In genomic region chr1:86490697-86491096, GRCm38 (mm10) we compare ENCODE assay signal across 12 mouse cellular contexts. TPM values are rescaled to one million over a fixed set of nuclear protein-coding genes. Genes with fewer than 3 reads are reported as not detected.
A peak's percentile ranks its signal among the peaks of the same experiment; 100 is the strongest.
DNase-seq lines count a peak whose midpoint lies in the region; ATAC-seq and TF ChIP-seq lines count a peak whose summit lies in the region.
"Had no signal": no experiment of that assay in that cellular context is flagged by ENCODE, and none has a peak within 500 bp of the region (broad histone marks: within the 10 kb centered on the region; RNA-seq: fewer than 3 reads in every experiment).

No protein-coding gene starts in this region.

- no peak for ATAC-seq in heart, postnatal 0 days (ENCODE audit: insufficient read depth, low read depth)
- ATAC-seq in inflammation-experienced regulatory T-cells, adult 6 months, result no peak
- ATAC-seq: forebrain, embryonic 13.5 days; midbrain, embryonic 16.5 days had no signal

- no peak overlapping the region for H3K4me2 ChIP-seq in heart, postnatal 0 days (ENCODE audit: low read depth, low read length)
- H3K4me2 ChIP-seq: forebrain, embryonic 13.5 days had no signal

- H3K4me3 ChIP-seq in heart, postnatal 0 days (ENCODE audit: low read depth, low read length), result no peak overlapping the region
- H3K4me3 ChIP-seq: forebrain, embryonic 13.5 days had no signal

- no peak for DNase-seq in heart, postnatal 0 days (ENCODE audit: low spot score)
- DNase-seq in heart, adult 8-10 months (ENCODE audit: low spot score), result no peak
- peak; percentile 50 for DNase-seq in thymus, postnatal 14 days
- DNase-seq in thymus, adult 18-20 months, result no peak
- DNase-seq in kidney, postnatal 36 days, result peak; percentile 87 to 88
- no peak for DNase-seq in embryo, embryonic 11 days
- DNase-seq in c-Kit-positive CD71-positive TER-119-positive erythroid progenitor cells, embryonic 14.5 days (ENCODE audit: low spot score), result no peak
- DNase-seq: cerebellum, postnatal 25 days had no signal

- no peak overlapping the region for H3K9ac ChIP-seq in heart, postnatal 0 days (replicated peaks; ENCODE audit: low read depth, low read length)
- H3K9ac ChIP-seq: forebrain, embryonic 13.5 days had no signal

- no peaks in the 10 kb centered on the region for H3K27me3 ChIP-seq in heart, postnatal 0 days (ENCODE audit: control insufficient read depth, insufficient read depth, low read length)
- H3K27me3 ChIP-seq: CH12.LX; forebrain, embryonic 13.5 days had no signal

- H3K9me3 ChIP-seq in heart, postnatal 0 days (replicated peaks; ENCODE audit: control insufficient read depth, low read length), result no peaks in the 10 kb centered on the region
- H3K9me3 ChIP-seq: forebrain, embryonic 13.5 days had no signal

- H3K27ac ChIP-seq in heart, postnatal 0 days (ENCODE audit: low read depth), result peak overlapping the region; percentile 76

- no peak for TF ChIP-seq EP300 in heart, postnatal 0 days (IDR thresholded peaks at IDR 0.05; ENCODE audit: low read depth)

- peaks cover 24% of the 10 kb centered on the region; the same call in 1 of the 2 replicates for H3K4me1 ChIP-seq in heart, postnatal 0 days (ENCODE audit: control insufficient read depth, insufficient read depth)

- WGBS in heart, postnatal 0 days, result 65% methylated on average over 3 of the region's 3 CpGs

- no peak for TF ChIP-seq CTCF in heart, postnatal 0 days (IDR thresholded peaks at IDR 0.05; ENCODE audit: low read depth)

- H3K36me3 ChIP-seq in heart, postnatal 0 days (replicated peaks; ENCODE audit: control insufficient read depth, insufficient read depth, low read length), result no peaks in the 10 kb centered on the region

RNA-seq across cellular contexts. Expression of gene Ptma, which starts 35.8 kb away (rescaled TPM):
- total RNA-seq in heart, postnatal 0 days (2014; rRNA removed; ENCODE audit: low replicate concordance), result 379 and 399 TPM in 2 replicates
- polyA plus RNA-seq in heart, postnatal 0 days (2015; fragmentation: Nextera tagmentation; extraction: Ambion mirVana), result 597 and 614 TPM in 2 replicates
- 100 to 1,000 TPM; 183 to 230 (median 211) TPM for total RNA-seq in heart, adult 8-10 months (2022)
- polyA plus RNA-seq in inflammation-experienced regulatory T-cells, adult 6 months (2017; shearing (Covaris generic)), result 1,000 to 10,000 TPM; 2,583 to 3,807 (median 2,925) TPM

Comparison
In these comparisons a context has a peak if more than half of its experiments do, and no peak if none do; other contexts are left out.
1. DNase-seq: peak in thymus, postnatal 14 days (single experiment) and kidney, postnatal 36 days (2 of 2); none in heart, postnatal 0 days (single experiment), heart, adult 8-10 months (single experiment), thymus, adult 18-20 months (0 of 2), embryo, embryonic 11 days (single experiment) and c-Kit-positive CD71-positive TER-119-positive erythroid progenitor cells, embryonic 14.5 days (single experiment).